Mouse (Mus musculus): ENCODE results near the gene Psmd1.

- TF ChIP-seq CTCF (IDR thresholded peaks at IDR 0.05; ENCODE audit: low read depth, low read length) = peak; percentile 89
- no peak for TF ChIP-seq GATA2 (IDR thresholded peaks at IDR 0.05; ENCODE audit: borderline replicate concordance, low read depth, low read length)
- TF ChIP-seq TAL1 (conservative IDR thresholded peaks at IDR 0.05; ENCODE audit: low read depth, low read length) = no peak
- no peak for TF ChIP-seq GATA1 (IDR thresholded peaks at IDR 0.05; ENCODE audit: borderline replicate concordance, low read length)
- no peak for TF ChIP-seq POLR2AphosphoS5 (IDR thresholded peaks at IDR 0.05; ENCODE audit: insufficient replicate concordance, low read depth, low read length)
These were observed at the start of gene Psmd1 for GRCm38 (mm10) chr1:86064271-86064991.

Measured in G1E (cell line).